Mouse (Mus musculus): ENCODE data around the gene Lin52. TPM values are rescaled to one million over a fixed set of nuclear protein-coding genes. Genes with fewer than 3 reads are reported as not detected.

Gene Lin52
- total RNA-seq, 2 experiments from 2014 or later, result 10.2 to 12.2 TPM

DNA sequence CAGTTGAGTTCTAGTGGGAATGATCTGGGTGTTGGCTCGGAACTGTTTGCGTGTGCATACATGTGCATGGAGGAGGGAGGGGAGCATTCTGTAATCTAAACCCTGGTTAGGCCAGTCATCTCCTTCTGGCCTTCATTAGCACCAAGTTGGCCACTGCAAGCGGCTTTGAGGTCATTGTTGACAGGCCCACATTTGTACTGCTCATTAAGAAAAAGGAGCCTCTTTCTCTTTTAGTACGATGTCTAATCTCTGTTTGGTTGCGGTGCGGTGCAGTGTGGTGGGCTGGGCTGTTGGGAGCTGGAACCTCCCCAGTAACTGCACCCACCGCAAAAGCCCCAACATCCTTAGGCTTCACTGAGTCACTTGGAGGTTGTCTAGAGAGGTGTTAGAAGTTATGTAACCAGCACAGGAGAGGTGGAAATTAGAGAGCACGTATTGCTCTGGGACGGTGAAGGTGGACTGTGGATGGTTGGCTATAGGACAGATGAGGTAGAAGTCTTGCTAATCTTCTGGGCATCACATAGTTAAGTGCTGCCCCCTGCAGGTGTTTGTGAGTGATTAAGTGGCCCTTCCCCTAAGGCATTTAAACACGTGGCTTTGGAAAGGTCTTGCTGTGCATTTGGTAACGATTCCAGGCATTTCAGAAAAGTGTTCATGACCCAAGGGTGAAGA lies 126.7 kb downstream of the Lin52 start:
- DNase-seq (ENCODE audit: low spot score), result no peak
- intact Hi-C loops (cut with DNase I), result no loop called here

DNA sequence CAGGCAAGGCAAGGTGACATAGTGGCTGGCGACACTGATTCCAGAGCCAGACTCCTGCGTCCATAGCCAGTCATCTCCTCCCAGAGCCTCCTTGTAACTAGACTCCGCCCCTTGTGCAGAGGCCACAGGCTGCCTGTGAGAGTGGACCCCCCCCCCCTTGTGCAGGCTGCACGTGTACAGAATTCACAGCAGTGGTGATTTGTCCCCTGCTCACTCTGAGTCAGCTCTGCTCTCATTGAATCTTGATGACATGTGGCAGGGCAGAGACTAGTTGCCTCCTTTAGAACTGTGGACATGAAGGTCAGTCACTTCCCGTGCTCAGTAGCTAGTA lies 127.2 kb downstream of the Lin52 start:
- DNase-seq (ENCODE audit: low spot score), result no peak
- intact Hi-C loops (cut with DNase I), result no loop called here

DNA sequence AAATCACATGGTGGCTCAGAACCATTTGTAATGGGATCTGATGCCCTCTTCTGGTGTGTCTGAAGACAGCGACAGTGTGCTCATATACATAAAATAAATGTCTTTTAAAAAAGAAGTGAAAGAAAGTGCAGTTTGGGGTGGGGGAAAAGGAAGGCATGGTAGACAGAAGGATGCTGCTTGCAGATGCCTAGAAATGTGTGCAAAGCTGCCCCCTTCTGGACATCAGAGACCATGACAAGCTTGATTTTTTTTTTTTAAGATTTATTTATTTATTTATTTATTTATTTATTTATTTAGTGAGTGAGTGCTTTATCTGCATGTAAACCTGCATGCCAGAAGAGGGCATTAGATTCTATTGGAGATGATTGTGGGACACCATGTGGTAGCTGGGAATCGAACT lies 130.1 kb downstream of the Lin52 start:
- intact Hi-C loops (cut with DNase I), result no loop called here
- no peak for DNase-seq (ENCODE audit: low spot score)

DNA sequence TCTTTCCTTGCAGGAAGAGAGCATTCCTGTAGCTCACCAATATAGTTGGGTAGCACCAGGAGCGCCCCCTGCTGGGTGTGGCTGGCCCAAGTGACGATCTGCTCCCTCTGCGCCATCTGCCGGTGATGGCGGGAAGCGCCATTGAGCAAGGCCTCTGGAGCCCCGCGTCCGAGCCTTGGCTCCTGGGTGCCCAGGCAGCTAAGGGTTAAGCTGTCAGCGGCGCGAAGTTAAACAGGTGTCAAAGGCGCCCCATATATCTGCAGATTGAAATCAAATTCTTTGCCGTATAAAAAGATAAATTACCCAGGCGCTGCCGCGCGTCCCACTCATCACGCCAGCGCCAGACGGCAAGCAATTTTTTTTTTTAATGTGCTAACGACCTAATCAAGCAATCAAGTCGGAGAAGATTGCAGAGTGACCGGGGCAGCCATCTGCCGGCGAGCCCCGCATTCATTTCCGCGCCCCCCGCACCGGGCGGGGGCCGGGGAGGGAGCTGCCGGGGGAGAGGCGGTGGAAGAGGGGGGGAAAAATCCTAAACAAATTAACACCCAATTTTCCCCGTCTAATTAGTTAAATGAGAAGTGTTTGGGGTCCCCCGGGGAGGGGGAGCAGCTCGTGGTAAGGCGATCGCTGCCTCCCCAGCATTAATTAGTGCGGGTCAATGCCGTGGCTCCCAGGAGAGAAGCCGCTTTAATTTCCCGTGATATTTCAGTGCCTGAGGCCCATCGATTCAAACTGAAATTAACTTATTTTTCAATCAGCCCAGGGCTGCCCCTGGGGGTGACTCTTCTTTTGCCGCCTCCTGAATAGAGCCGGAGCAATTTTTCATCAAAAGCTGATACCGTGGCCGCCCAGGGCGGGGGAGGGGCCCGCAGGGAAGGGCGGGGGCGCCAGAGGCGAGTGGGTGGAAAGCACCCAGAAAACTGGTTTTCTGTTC lies 138.9 kb downstream of the Lin52 start:
- intact Hi-C loops (cut with DNase I), result loop anchor here (1.0 kb wide), 1 partner anchor 119 kb away; no protein-coding TSS in a partner anchor
- peak; percentile 68 for DNase-seq (ENCODE audit: low spot score)

Other genes with a start within 250 kb of the Lin52 start
- gene Elmsan1, start 232.5 kb upstream of the Lin52 start, total RNA-seq (2021), result 10 to 100 TPM; 13.8 to 17.7 TPM
- gene Ptgr2, start 166.2 kb upstream of the Lin52 start, total RNA-seq (2021), result 100 to 1,000 TPM; 213 to 236 TPM
- 10 to 100 TPM; 19.5 to 22.1 TPM for gene Zfp410, start 134.6 kb upstream of the Lin52 start, total RNA-seq (2021)
- 100 to 1,000 TPM; 102 to 106 TPM for gene Coq6, start 89.8 kb upstream of the Lin52 start, total RNA-seq (2021)
- gene Fam161b, start 89.6 kb upstream of the Lin52 start, total RNA-seq (2021), result 1 to 10 TPM; 8.3 to 8.5 TPM
- 10 to 100 TPM; 58.1 to 59.2 TPM for gene Entpd5, start 42.4 kb upstream of the Lin52 start, total RNA-seq (2021)
- gene Bbof1, start 42.4 kb upstream of the Lin52 start, total RNA-seq (2021), result 1 to 10 TPM; 1.3 to 3.0 TPM
- gene Rnf113a2, start 34.2 kb upstream of the Lin52 start, total RNA-seq (2021), result 1 to 10 TPM; 8.4 to 8.5 TPM
- 100 to 1,000 TPM; 178 to 183 TPM for gene Aldh6a1, start 418 bp upstream of the Lin52 start, total RNA-seq (2021)
- not detected for gene Vsx2, start 118.3 kb downstream of the Lin52 start, total RNA-seq (2021)
- 1 to 10 TPM; 6.5 to 6.7 TPM for gene Abcd4, start 166.0 kb downstream of the Lin52 start, total RNA-seq (2021)
- gene Vrtn, start 189.6 kb downstream of the Lin52 start, total RNA-seq (2021), result not detected
- not detected for gene Syndig1l, start 247.4 kb downstream of the Lin52 start, total RNA-seq (2021)

Measured in heart, postnatal 25 days (tissue).